Mouse (Mus musculus): Measurements from ENCODE around the gene Chchd6.

Chchd6 gene

DNA sequence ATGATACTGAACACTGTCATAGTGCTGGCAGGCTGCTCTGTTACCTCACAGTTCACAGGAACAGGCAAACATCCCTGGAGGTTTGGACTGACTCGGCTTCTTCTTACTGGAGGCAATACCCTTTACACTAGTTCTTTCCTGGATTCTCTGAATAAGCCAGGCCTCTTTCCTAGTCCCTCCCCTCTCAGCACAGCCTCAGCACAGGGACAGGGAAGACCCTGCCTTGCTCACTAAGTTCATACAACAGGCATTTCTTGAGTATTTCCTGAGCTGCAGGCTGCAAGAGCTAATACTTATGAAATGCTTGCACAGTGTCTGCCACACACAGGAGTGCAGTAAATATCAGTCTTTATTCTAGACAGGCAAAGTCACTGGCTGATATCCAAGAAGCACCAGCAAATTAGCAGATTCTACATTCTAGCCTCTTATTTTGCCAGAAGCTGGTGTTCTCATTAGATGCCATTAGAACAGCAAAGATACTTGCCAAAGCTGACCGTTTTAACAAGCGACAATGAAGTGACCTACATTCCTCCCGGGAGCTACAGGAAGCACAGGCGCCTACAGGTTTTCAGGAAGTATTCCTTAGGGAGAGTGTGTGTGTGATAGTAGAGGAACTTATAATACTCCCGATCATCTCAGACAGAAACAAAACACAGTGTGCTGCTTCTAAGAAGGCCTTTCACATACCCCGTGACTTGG is 142.3 kb downstream of the Chchd6 start:
- peak; percentile 29 to 69 for DNase-seq (ENCODE audit: low spot score in 2 of 2)

DNA sequence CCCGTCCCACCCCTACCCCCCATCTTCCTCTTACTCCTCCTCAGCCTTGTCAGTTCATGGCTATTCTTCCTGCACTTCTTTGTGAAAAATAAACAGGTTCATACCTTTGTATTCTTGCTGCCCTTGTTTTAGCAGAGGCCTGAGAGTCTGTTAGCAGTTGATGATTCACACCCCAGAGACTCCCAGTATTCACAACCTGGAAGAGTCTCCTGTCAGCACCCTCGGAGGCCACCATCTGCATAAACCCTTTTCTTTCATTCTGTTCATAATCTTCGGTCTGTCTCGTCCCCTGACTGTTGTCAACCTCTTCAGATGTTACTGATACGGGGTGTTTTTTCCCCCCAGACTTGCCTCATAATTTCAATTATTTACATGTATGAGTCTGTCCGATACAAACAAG is 143.1 kb downstream of the Chchd6 start:
- DNase-seq (ENCODE audit: low spot score in 2 of 2) = no peak

GRCm38 (mm10) chr6:89448736-89449135 is 146.7 kb downstream of the Chchd6 start:
- peak in 1 of 2 experiments; percentile 21 for DNase-seq (ENCODE audit: low spot score in 2 of 2)

DNA sequence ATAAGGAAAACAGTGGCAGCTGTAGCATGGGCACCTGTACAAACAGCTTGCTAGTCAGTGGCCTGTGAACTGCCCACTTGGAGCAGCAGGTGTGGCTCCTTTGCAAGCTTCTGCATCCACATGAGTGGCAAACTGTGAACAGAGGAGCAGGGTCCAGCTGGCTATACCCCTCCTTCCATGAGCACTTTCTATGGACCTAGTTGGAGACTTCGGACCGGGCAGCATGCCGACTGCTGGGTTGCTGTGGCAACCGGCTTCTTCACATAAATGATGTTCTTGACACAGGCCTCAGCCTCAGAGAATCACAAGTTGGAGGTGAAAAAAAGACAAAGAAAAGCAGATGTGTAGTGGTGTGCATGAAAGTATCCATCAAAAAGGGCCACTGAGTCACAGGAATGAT is 154.8 kb downstream of the Chchd6 start:
- DNase-seq (ENCODE audit: low spot score in 2 of 2) = no peak

- DNase-seq (ENCODE audit: low spot score in 2 of 2) = no peak
These were observed 163.5 kb downstream of the Chchd6 start for GRCm38 (mm10) chr6:89431920-89432482.

GRCm38 (mm10) chr6:89430749-89431148 is 164.7 kb downstream of the Chchd6 start:
- peak in 1 of 2 experiments; percentile 30 for DNase-seq (ENCODE audit: low spot score in 2 of 2)

DNA sequence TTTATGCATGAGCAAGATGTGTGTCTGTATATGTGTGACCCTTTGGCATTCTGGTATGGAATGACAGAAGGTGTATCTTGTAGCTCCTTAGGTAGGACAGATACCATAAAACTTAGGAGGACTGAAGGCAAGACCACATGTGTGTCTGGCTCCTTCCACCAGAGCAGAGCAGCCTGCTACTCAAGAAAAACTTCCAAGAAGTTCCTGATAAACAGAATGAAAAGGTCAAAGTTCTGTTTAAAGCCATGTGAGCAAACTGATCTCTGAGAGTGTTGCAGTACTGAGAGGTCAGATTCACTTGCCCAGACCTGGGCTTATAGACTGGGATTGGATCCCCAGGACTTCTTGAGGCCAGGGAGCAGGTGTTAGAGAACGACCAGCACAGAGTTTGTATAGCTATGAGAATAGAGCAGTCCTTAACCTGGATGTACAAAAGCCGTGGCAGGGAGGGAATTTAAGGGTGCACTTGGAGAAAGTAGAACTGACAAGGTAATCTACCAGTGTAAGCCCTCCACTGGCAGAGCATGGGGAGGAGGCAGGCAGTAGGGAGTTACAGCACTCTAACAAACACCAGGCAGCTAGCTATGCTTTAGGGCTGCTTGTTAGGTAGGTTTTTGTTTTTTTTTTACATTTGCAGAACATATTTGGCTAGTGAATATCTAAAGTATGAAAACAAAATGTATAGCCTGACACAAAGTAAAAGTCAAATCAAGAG is 166.6 kb downstream of the Chchd6 start:
- DNase-seq (ENCODE audit: low spot score in 2 of 2) = no peak

GRCm38 (mm10) chr6:89424461-89424860 is 171.0 kb downstream of the Chchd6 start:
- no peak for DNase-seq (ENCODE audit: low spot score in 2 of 2)

- peak in 1 of 2 experiments; percentile 39 for DNase-seq (ENCODE audit: low spot score in 2 of 2)
These were observed 172.8 kb downstream of the Chchd6 start for GRCm38 (mm10) chr6:89422621-89423020.

GRCm38 (mm10) chr6:89421922-89422321 is 173.5 kb downstream of the Chchd6 start:
- DNase-seq (ENCODE audit: low spot score in 2 of 2) = peak in 1 of 2 experiments; percentile 39

- peak in 1 of 2 experiments; percentile 39 for DNase-seq (ENCODE audit: low spot score in 2 of 2)
These were observed 173.9 kb downstream of the Chchd6 start for GRCm38 (mm10) chr6:89421503-89421902.

- DNase-seq (ENCODE audit: low spot score in 2 of 2) = no peak
These were observed 174.7 kb downstream of the Chchd6 start for GRCm38 (mm10) chr6:89420756-89421155.

- DNase-seq (ENCODE audit: low spot score in 2 of 2) = no peak
These were observed 175.3 kb downstream of the Chchd6 start for GRCm38 (mm10) chr6:89420110-89420509.

GRCm38 (mm10) chr6:89419066-89419815 is 176.2 kb downstream of the Chchd6 start:
- DNase-seq (ENCODE audit: low spot score in 2 of 2) = no peak

- DNase-seq (ENCODE audit: low spot score in 2 of 2) = no peak
These were observed 179.3 kb downstream of the Chchd6 start for GRCm38 (mm10) chr6:89416030-89416595.

DNA sequence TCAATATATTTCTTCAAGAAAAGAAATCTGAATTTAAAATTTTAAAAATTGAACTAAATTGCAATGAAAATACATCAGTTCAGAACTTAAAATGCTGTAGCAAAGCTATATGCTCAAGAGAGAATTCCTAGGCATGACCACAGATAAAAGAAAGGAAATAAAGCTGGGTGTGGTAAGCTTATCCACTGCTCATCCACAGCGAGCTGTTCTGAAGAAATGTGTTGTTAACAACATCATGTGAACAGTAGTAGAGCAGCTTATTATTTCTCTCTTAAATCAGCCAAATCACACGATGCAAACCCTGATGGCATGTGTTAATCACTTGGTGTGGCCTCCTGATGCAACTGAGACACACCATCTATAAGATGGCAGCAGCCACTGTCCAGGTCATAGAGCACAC is 180.4 kb downstream of the Chchd6 start:
- DNase-seq (ENCODE audit: low spot score in 2 of 2) = no peak

GRCm38 (mm10) chr6:89414126-89414525 is 181.3 kb downstream of the Chchd6 start:
- DNase-seq (ENCODE audit: low spot score in 2 of 2) = no peak

GRCm38 (mm10) chr6:89413481-89413884 is 182.0 kb downstream of the Chchd6 start:
- DNase-seq (ENCODE audit: low spot score in 2 of 2) = peak; percentile 61 to 74

GRCm38 (mm10) chr6:89412562-89412961 is 182.9 kb downstream of the Chchd6 start:
- DNase-seq (ENCODE audit: low spot score in 2 of 2) = no peak

DNA sequence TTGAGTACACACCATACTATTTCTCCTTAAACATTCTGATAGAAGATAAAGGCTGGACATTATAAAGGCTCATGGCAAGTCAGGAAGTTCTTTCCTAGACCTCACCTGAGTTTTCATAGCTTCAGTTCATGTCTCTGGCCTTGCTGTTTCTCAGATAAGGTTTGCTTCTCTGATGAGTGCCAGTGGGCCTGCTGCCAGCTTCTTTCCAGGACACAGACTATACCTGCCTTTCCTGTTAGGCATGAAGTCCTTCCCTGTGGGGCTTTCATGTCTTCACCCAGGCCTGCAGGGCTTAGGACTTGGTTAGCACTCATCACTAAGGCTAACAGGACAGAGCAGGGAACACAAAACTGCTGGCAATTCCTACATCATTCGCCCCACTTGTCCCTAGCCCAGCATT is 186.4 kb downstream of the Chchd6 start:
- DNase-seq (ENCODE audit: low spot score in 2 of 2) = no peak

- no peak for DNase-seq (ENCODE audit: low spot score in 2 of 2)
These were observed 187.2 kb downstream of the Chchd6 start for GRCm38 (mm10) chr6:89408259-89408658.
